In the genomic region with DNA sequence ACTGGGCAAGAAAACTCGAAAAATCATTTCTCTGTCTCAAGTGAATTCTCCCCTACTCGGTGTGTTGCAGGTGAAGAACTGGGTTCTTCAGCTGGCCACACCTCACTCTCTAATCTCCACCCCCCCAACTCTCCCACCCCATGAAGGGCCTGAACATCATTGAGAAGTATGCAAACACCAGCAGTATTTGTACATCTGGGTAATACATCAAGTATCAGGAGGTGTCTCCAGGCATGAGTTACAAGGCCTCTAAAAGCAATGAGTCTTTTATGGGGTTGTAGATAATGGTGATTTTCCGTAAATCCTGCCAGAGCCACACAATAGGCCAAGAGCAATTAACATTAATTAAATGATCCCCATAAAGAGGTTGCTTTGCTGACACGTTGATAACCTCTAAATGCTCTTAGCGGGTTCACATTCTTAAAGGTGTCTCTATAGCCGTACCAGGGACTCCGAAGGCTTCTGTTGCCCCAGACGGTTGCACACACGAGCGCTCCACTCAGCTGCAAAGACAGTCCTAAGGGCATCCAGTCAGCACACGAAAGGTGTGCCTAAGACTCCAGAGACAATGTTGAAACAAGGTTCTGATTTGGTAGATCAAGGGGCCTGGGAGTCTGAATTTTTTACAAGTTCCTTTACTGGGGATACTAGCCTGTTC, we compare ENCODE assay signal across 19 mouse cellular contexts. TPM values are rescaled to one million over a fixed set of nuclear protein-coding genes. Genes with fewer than 3 reads are reported as not detected.
DNase-seq lines count a peak whose midpoint lies in the region; ATAC-seq and TF ChIP-seq lines count a peak whose summit lies in the region.
"Had no signal": no experiment of that assay in that cellular context is flagged by ENCODE, and none has a peak within 500 bp of the region (broad histone marks: within the 10 kb centered on the region; RNA-seq: fewer than 3 reads in every experiment).

No protein-coding gene starts in this region.

- H3K4me2 ChIP-seq in heart, embryonic 13.5 days, result no peak overlapping the region
- H3K4me2 ChIP-seq in kidney, postnatal 0 days (ENCODE audit: low read length), result no peak overlapping the region
- no peak overlapping the region for H3K4me2 ChIP-seq in kidney, embryonic 16.5 days (replicated peaks; ENCODE audit: low read depth, low read length)
- H3K4me2 ChIP-seq in intestine, embryonic 16.5 days (ENCODE audit: low read depth, low read length), result 0 out of 2 replicates have a peak overlapping the region, but pooled peaks have one; percentile 6
- H3K4me2 ChIP-seq: embryonic facial prominence, embryonic 13.5 days; forebrain, embryonic 12.5 days; heart, embryonic 12.5 days; hindbrain, embryonic 15.5 days had no signal

- no peak for ATAC-seq in heart, embryonic 13.5 days (ENCODE audit: extremely low read depth, insufficient number of reproducible peaks, low FRiP score, low TSS enrichment)
- no peak for ATAC-seq in kidney, postnatal 0 days (replicated peaks; ENCODE audit: low FRiP score, low read depth)
- ATAC-seq in kidney, embryonic 16.5 days (ENCODE audit: low FRiP score, low TSS enrichment), result no peak
- peak; percentile 82 for ATAC-seq in intestine, embryonic 16.5 days
- ATAC-seq: activated CD4-positive, CD25-positive, alpha-beta regulatory T cell, adult 4 months; forebrain, embryonic 16.5 days; Patski had no signal

- no peak for DNase-seq in heart, adult 9 months (ENCODE audit: low spot score in 2 of 2)
- peak; percentile 31 for DNase-seq in kidney, postnatal 0 days (ENCODE audit: low spot score)
- DNase-seq in right cerebral cortex, adult 18-20 months, result no peak
- DNase-seq: adrenal gland, postnatal 14 days; cerebellum, adult 18-20 months; cerebellum, adult 9-11 months; cerebellum, postnatal 36 days; gastrocnemius, postnatal 14 days had no signal

- H3K9me3 ChIP-seq in heart, embryonic 13.5 days, result peaks cover 4% of the 10 kb centered on the region; the same call in 1 of the 2 replicates
- no peaks in the 10 kb centered on the region for H3K9me3 ChIP-seq in kidney, postnatal 0 days (replicated peaks; ENCODE audit: low read length)
- 0 out of 2 replicates have a peak, but pooled peaks cover 2% of the 10 kb centered on the region for H3K9me3 ChIP-seq in kidney, embryonic 16.5 days (ENCODE audit: low read length)
- peaks cover 4% of the 10 kb centered on the region; the same call in 1 of the 2 replicates for H3K9me3 ChIP-seq in intestine, embryonic 16.5 days (ENCODE audit: control insufficient read depth, low read length)
- H3K9me3 ChIP-seq: embryonic facial prominence, embryonic 13.5 days; heart, embryonic 12.5 days; hindbrain, embryonic 15.5 days had no signal

- no peak overlapping the region for H3K9ac ChIP-seq in heart, embryonic 13.5 days
- H3K9ac ChIP-seq in kidney, postnatal 0 days (ENCODE audit: low read depth, low read length), result no peak overlapping the region
- H3K9ac ChIP-seq in kidney, embryonic 16.5 days (replicated peaks; ENCODE audit: low read length), result no peak overlapping the region
- no peak overlapping the region for H3K9ac ChIP-seq in intestine, embryonic 16.5 days (ENCODE audit: low read depth, low read length)
- H3K9ac ChIP-seq: embryonic facial prominence, embryonic 13.5 days; forebrain, embryonic 12.5 days; heart, embryonic 12.5 days; hindbrain, embryonic 15.5 days had no signal

- TF ChIP-seq CTCF in kidney, postnatal 0 days (IDR thresholded peaks at IDR 0.05; ENCODE audit: low read depth), result no peak

- 61% methylated on average over 11 of the region's 11 CpGs for WGBS in heart, embryonic 13.5 days
- 40% methylated on average over 11 of the region's 11 CpGs for WGBS in kidney, postnatal 0 days
- 33% methylated on average over 11 of the region's 11 CpGs for WGBS in kidney, embryonic 16.5 days
- WGBS in intestine, embryonic 16.5 days, result 45% methylated on average over 11 of the region's 11 CpGs

- H3K27me3 ChIP-seq in heart, embryonic 13.5 days (replicated peaks), result no peaks in the 10 kb centered on the region
- H3K27me3 ChIP-seq in kidney, postnatal 0 days (ENCODE audit: insufficient read depth, low read length), result no peaks in the 10 kb centered on the region
- no peaks in the 10 kb centered on the region for H3K27me3 ChIP-seq in kidney, embryonic 16.5 days (ENCODE audit: insufficient read depth, low read length)
- peaks cover 12% of the 10 kb centered on the region; the same call in 1 of the 2 replicates for H3K27me3 ChIP-seq in intestine, embryonic 16.5 days (replicated peaks; ENCODE audit: control insufficient read depth, insufficient read depth, low read length)
- H3K27me3 ChIP-seq: CH12.LX; embryonic facial prominence, embryonic 13.5 days; forebrain, embryonic 12.5 days; heart, embryonic 12.5 days; hindbrain, embryonic 15.5 days had no signal

- H3K4me3 ChIP-seq in heart, embryonic 13.5 days, result no peak overlapping the region
- no peak overlapping the region for H3K4me3 ChIP-seq in kidney, postnatal 0 days (replicated peaks; ENCODE audit: low read depth, low read length)
- H3K4me3 ChIP-seq in kidney, embryonic 16.5 days (ENCODE audit: low read length), result no peak overlapping the region
- H3K4me3 ChIP-seq in intestine, embryonic 16.5 days (ENCODE audit: low read length), result no peak overlapping the region
- H3K4me3 ChIP-seq: embryonic facial prominence, embryonic 13.5 days; forebrain, embryonic 12.5 days; heart, embryonic 12.5 days; hindbrain, embryonic 15.5 days had no signal

- H3K36me3 ChIP-seq in heart, embryonic 13.5 days, result no peaks in the 10 kb centered on the region
- no peaks in the 10 kb centered on the region for H3K36me3 ChIP-seq in kidney, postnatal 0 days (ENCODE audit: insufficient read depth, low read length)
- no peaks in the 10 kb centered on the region for H3K36me3 ChIP-seq in kidney, embryonic 16.5 days (ENCODE audit: insufficient read depth, low read length)
- no peaks in the 10 kb centered on the region for H3K36me3 ChIP-seq in intestine, embryonic 16.5 days (ENCODE audit: control insufficient read depth, insufficient read depth, low read length)
- H3K36me3 ChIP-seq: embryonic facial prominence, embryonic 13.5 days; forebrain, embryonic 12.5 days; heart, embryonic 12.5 days; hindbrain, embryonic 15.5 days had no signal

- H3K27ac ChIP-seq in heart, embryonic 13.5 days (replicated peaks), result peak overlapping the region; percentile 93; the same call in 1 of the 2 replicates
- H3K27ac ChIP-seq in kidney, postnatal 0 days, result no peak overlapping the region
- H3K27ac ChIP-seq in kidney, embryonic 16.5 days (ENCODE audit: low read length), result no peak overlapping the region
- H3K27ac ChIP-seq in intestine, embryonic 16.5 days (ENCODE audit: low read length), result no peak overlapping the region
- H3K27ac ChIP-seq: embryonic facial prominence, embryonic 13.5 days; forebrain, embryonic 12.5 days; hindbrain, embryonic 15.5 days had no signal

- peaks cover 45% of the 10 kb centered on the region for H3K4me1 ChIP-seq in heart, embryonic 13.5 days
- H3K4me1 ChIP-seq in kidney, postnatal 0 days (replicated peaks; ENCODE audit: insufficient read depth, low read length), result no peaks in the 10 kb centered on the region
- H3K4me1 ChIP-seq in kidney, embryonic 16.5 days (ENCODE audit: insufficient read depth, low read length), result peaks cover 6% of the 10 kb centered on the region; the same call in 1 of the 2 replicates
- peaks cover 4% of the 10 kb centered on the region; the same call in 1 of the 2 replicates for H3K4me1 ChIP-seq in intestine, embryonic 16.5 days (ENCODE audit: control insufficient read depth, insufficient read depth, low read length)
- H3K4me1 ChIP-seq: forebrain, embryonic 12.5 days had no signal

RNA-seq across cellular contexts. Expression of a gene that starts 57.1 kb away (rescaled TPM):
- polyA plus RNA-seq in heart, embryonic 13.5 days (2015; fragmentation: Nextera tagmentation; extraction: Ambion mirVana), result 35.0 and 35.1 TPM in 2 replicates
- polyA plus RNA-seq in kidney, postnatal 0 days (2015; fragmentation: Nextera tagmentation; extraction: Ambion mirVana), result 19.7 and 23.3 TPM in 2 replicates
- 25.9 and 29.5 TPM in 2 replicates for polyA plus RNA-seq in kidney, embryonic 16.5 days (2015; fragmentation: Nextera tagmentation; extraction: Ambion mirVana)
- 34.2 and 37.8 TPM in 2 replicates for polyA plus RNA-seq in intestine, embryonic 16.5 days (2015; fragmentation: Nextera tagmentation; extraction: Ambion mirVana)
